Mouse (Mus musculus) intestine, embryonic 14.5 days (tissue): ENCODE measurements at regions not wholly inside any gene's neighbourhood (a gene's known extent, or its start where the extent isn't known, plus 50 kb on each side); places are given as distances from the start of the nearest gene placed in this dataset.
A peak's percentile ranks its signal among the peaks of the same experiment; 100 is the strongest.

Experiments used
- ATAC-seq: fragments of 200-750 bp; cut with Nextera tagmentation; replicated peaks from 2 replicates; pipeline ENCODE4 v1.8.0; 2017; ENCODE audit warnings: low read depth, moderate number of reproducible peaks, moderate TSS enrichment, moderate library complexity; ENCODE audit not compliant: low FRiP score, low TSS enrichment
- DNase-seq: peaks from one replicate; pipeline ENCODE4 v3.0.0-alpha.2; 2018; ENCODE audit warnings: low spot score
- H3K27ac ChIP-seq: fragments of 300-500 bp; sonication (generic); 2 replicates; pipeline ENCODE4 v1.5.1; 2014; ENCODE audit warnings: low read depth, mild to moderate bottlenecking, control low read depth
- H3K27me3 ChIP-seq: fragments of 300-500 bp; sonication (generic); replicated peaks from 2 replicates; pipeline ENCODE4 v1.6.1; 2014; ENCODE audit warnings: low read length, control low read depth; ENCODE audit not compliant: control insufficient read depth, insufficient read depth
- H3K36me3 ChIP-seq: fragments of 300-500 bp; sonication (generic); 2 replicates; pipeline ENCODE4 v1.6.1; 2014; ENCODE audit warnings: low read length, control low read depth; ENCODE audit not compliant: control insufficient read depth, insufficient read depth
- H3K4me1 ChIP-seq: fragments of 300-500 bp; sonication (generic); replicated peaks from 2 replicates; pipeline ENCODE4 v1.6.1; 2014; ENCODE audit warnings: low read length, control low read depth, mixed read lengths; ENCODE audit not compliant: control insufficient read depth, insufficient read depth
- H3K4me2 ChIP-seq: fragments of 300-500 bp; sonication (generic); 2 replicates; pipeline ENCODE4 v1.6.1; 2014; ENCODE audit warnings: low read length
- H3K4me3 ChIP-seq: fragments of 300-500 bp; sonication (generic); 2 replicates; pipeline ENCODE4 v1.5.1; 2014; ENCODE audit warnings: low read depth, low read length, control low read depth, mixed read lengths
- H3K9ac ChIP-seq: fragments of 300-500 bp; sonication (generic); 2 replicates; pipeline ENCODE4 v1.6.1; 2014; ENCODE audit warnings: mild to moderate bottlenecking, low read length
- H3K9me3 ChIP-seq: fragments of 300-500 bp; sonication (generic); 2 replicates; pipeline ENCODE4 v1.6.1; 2016; ENCODE audit warnings: low read length, control low read depth; ENCODE audit not compliant: control insufficient read depth
- WGBS: fragments of 180-500 bp; shearing (Covaris S2); extraction: QIAGEN DNeasy Blood & Tissue Kit; methylation state at CpG from one replicate; pipeline ENCODE4 v1.1.7; 2014; 5-methylcytosine and 5-hydroxymethylcytosine counted together

DNA sequence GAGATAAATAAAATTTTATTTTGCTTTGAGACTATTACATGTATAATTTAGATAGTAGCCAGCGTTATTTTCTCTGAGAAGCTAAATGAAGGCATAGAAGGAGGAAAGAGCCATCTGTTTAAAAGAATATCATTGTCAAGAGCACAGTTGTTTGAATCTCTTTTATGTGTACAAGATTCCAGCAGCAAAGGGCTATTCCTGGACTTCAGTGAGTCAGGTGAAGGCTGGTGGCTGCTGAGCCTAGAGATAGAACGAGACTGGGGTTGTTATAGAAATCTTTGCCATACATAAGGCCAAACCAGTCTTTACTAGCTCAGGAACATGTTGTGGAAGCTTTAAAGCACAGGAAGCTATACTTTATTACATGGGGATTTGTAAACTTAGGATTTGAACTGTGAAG lies 261.6 kb downstream of the Adcyap1 start:
- ATAC-seq, result no peak
- no peak overlapping the region for H3K9ac ChIP-seq
- no peaks in the 10 kb centered on the region for H3K36me3 ChIP-seq
- no peaks in the 10 kb centered on the region for H3K9me3 ChIP-seq
- H3K4me1 ChIP-seq, result no peaks in the 10 kb centered on the region
- no peak overlapping the region for H3K27ac ChIP-seq
- no peak overlapping the region for H3K4me3 ChIP-seq
- no peaks in the 10 kb centered on the region for H3K27me3 ChIP-seq
- WGBS, result 76% methylated on average over 2 of the region's 2 CpGs
- H3K4me2 ChIP-seq, result no peak overlapping the region
- DNase-seq, result no peak

DNA sequence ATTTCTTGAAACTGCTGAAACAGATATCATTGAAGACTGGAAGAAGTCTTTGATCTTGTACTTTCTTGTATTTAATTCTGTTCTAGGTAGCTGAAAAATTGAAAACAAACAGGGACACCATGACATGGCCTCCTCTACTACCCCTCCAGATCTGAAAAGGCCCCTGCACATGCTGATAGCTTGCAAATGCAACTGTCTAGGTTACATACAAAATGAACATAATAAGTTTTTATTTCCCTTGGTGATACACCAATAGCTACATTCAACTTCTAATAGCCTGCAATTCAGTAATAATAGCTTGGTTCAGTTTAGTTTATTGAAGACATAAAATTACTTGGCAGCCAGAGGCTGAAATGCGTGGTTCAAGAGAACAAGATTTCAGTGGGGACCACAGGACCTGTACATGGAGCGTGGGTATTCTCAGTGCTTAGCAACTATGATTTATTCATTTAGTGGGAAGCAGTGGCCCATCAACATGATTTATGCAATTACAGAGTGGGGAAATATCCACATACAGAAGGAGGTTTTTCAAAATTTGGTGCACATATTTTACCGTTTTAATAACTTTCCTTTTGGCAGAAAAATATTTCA lies 264.9 kb downstream of the Adcyap1 start:
- Histone ChIP-seq H3K36me3 (no peaks in the 10 kb centered on the region), H3K9ac (no peak overlapping the region), H3K27ac (no peak overlapping the region), H3K4me1 (no peaks in the 10 kb centered on the region), H3K4me3 (no peak overlapping the region), H3K9me3 (no peaks in the 10 kb centered on the region), H3K4me2 (no peak overlapping the region), H3K27me3 (no peaks in the 10 kb centered on the region)
- no peak for DNase-seq
- ATAC-seq, result no peak
- WGBS, result 85% methylated on average over 3 of the region's 3 CpGs

- Histone ChIP-seq H3K4me1 (no peaks in the 10 kb centered on the region), H3K27me3 (no peaks in the 10 kb centered on the region), H3K27ac (no peak overlapping the region), H3K9me3 (no peaks in the 10 kb centered on the region), H3K4me2 (no peak overlapping the region), H3K4me3 (no peak overlapping the region), H3K36me3 (no peaks in the 10 kb centered on the region), H3K9ac (no peak overlapping the region)
- DNase-seq (no peak), ATAC-seq (no peak)
These were observed 283.6 kb downstream of the Adcyap1 start for GRCm38 (mm10) chr17:93482378-93482777.

- no peak overlapping the region for H3K4me3 ChIP-seq
- ATAC-seq, result peak; percentile 75; the same call in 1 of the 2 replicates
- no peak for DNase-seq
These were observed 285.7 kb downstream of the Adcyap1 start for GRCm38 (mm10) chr17:93484540-93484939.

GRCm38 (mm10) chr17:93486442-93486841 lies 287.6 kb downstream of the Adcyap1 start:
- H3K4me3 ChIP-seq, result no peak overlapping the region
- H3K4me1 ChIP-seq, result no peaks in the 10 kb centered on the region
- H3K27me3 ChIP-seq, result no peaks in the 10 kb centered on the region
- H3K9ac ChIP-seq, result no peak overlapping the region
- H3K4me2 ChIP-seq, result no peak overlapping the region
- no peaks in the 10 kb centered on the region for H3K9me3 ChIP-seq
- no peak overlapping the region for H3K27ac ChIP-seq
- no peak; the same call in 1 of the 2 replicates for ATAC-seq
- no peak for DNase-seq
- no peaks in the 10 kb centered on the region for H3K36me3 ChIP-seq

More at GRCm38 (mm10) chr17:93484540-93484939, 285.7 kb downstream of the Adcyap1 start:
- no peaks in the 10 kb centered on the region for H3K27me3 ChIP-seq
- no peak overlapping the region for H3K4me2 ChIP-seq
- no peaks in the 10 kb centered on the region for H3K4me1 ChIP-seq
- no peak overlapping the region for H3K27ac ChIP-seq
- H3K9ac ChIP-seq, result no peak overlapping the region
- no peaks in the 10 kb centered on the region for H3K9me3 ChIP-seq
- WGBS, result 51% methylated on average over 1 of the region's 1 CpGs
- H3K36me3 ChIP-seq, result no peaks in the 10 kb centered on the region

- DNase-seq, result no peak
- Histone ChIP-seq H3K36me3 (no peaks in the 10 kb centered on the region), H3K9ac (no peak overlapping the region), H3K27ac (no peak overlapping the region), H3K9me3 (no peaks in the 10 kb centered on the region), H3K4me2 (no peak overlapping the region), H3K4me3 (no peak overlapping the region), H3K4me1 (no peaks in the 10 kb centered on the region), H3K27me3 (no peaks in the 10 kb centered on the region)
- no peak for ATAC-seq
- 62% methylated on average over 4 of the region's 4 CpGs for WGBS
These were observed 291.3 kb downstream of the Adcyap1 start for GRCm38 (mm10) chr17:93489988-93490732.

- Histone ChIP-seq H3K36me3 (no peaks in the 10 kb centered on the region), H3K27me3 (no peaks in the 10 kb centered on the region), H3K4me2 (no peak overlapping the region), H3K4me1 (no peaks in the 10 kb centered on the region), H3K9ac (no peak overlapping the region), H3K4me3 (no peak overlapping the region), H3K27ac (no peak overlapping the region), H3K9me3 (no peaks in the 10 kb centered on the region)
- no peak for ATAC-seq
- no peak for DNase-seq
- 76% methylated on average over 4 of the region's 4 CpGs for WGBS
These were observed 310.2 kb downstream of the Adcyap1 start for GRCm38 (mm10) chr17:93508882-93509594.

DNA sequence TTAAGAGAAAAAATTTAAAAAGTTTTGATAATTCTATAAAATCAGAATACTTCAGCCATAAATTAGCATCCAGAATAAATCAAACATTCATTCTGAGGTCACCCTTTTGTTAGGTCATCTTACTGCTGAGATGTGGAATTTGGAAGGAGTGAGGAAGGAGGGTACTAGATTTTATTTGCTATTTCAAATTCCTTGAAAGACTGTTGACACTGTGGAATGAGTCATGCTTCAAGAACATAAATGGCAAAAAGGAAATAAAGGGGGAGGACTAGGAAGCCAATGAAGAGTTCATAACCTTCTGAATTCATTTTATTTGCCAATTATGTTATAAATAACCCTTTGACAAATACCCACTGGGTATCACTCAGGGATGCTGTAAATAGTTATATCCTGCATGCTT lies 324.6 kb downstream of the Adcyap1 start:
- H3K4me1 ChIP-seq, result no peaks in the 10 kb centered on the region
- DNase-seq (no peak), ATAC-seq (no peak; the same call in 1 of the 2 replicates)
- no peaks in the 10 kb centered on the region for H3K27me3 ChIP-seq
- no peak overlapping the region for H3K4me3 ChIP-seq
- H3K9me3 ChIP-seq, result no peaks in the 10 kb centered on the region
- H3K27ac ChIP-seq, result no peak overlapping the region
- H3K4me2 ChIP-seq, result no peak overlapping the region
- no peaks in the 10 kb centered on the region for H3K36me3 ChIP-seq
- H3K9ac ChIP-seq, result no peak overlapping the region
